Mouse (Mus musculus) ES-E14 (cell line): ENCODE results near the gene Utp15. TPM values are rescaled to one million over a fixed set of nuclear protein-coding genes. Genes with fewer than 3 reads are reported as not detected.
A peak's percentile ranks its signal among the peaks of the same experiment; 100 is the strongest.

Source experiments
- DNase-seq: peaks from one replicate; pipeline ENCODE4 v3.0.0-alpha.2; 2013; ENCODE audit warnings: low read depth, low spot score
- H3K27ac ChIP-seq: 2 replicates; pipeline ENCODE4 v1.5.1; 2012; ENCODE audit warnings: low read depth, mild to moderate bottlenecking, low read length, moderate library complexity, mixed read lengths; ENCODE audit not compliant: poor library complexity, insufficient read depth, severe bottlenecking
- H3K36me3 ChIP-seq: 2 replicates; pipeline ENCODE4 v1.6.1; 2012; ENCODE audit warnings: mild to moderate bottlenecking, low read length, moderate library complexity, mixed read lengths; ENCODE audit not compliant: control insufficient read depth, poor library complexity, insufficient read depth, severe bottlenecking
- H3K4me1 ChIP-seq, 2 experiments: fragments of 150-350 bp in 1 of 2; sonication (generic) in 1 of 2; 2 replicates each; pipeline ENCODE4 v1.6.1; 2012; ENCODE audit warnings: low read length in 2 of 2, mild to moderate bottlenecking in 1 of 2, mixed read lengths in 1 of 2; ENCODE audit not compliant: control insufficient read depth in 2 of 2, insufficient read depth in 2 of 2, poor library complexity in 1 of 2
- H3K4me3 ChIP-seq, 2 experiments: fragments of 150-350 bp in 1 of 2; sonication (generic) in 1 of 2; 2 replicates each; pipeline ENCODE4 v1.5.1; 2012; ENCODE audit warnings: low read length in 2 of 2, low read depth in 1 of 2, mild to moderate bottlenecking in 1 of 2, mixed read lengths in 1 of 2; ENCODE audit not compliant: insufficient read depth in 1 of 2, poor library complexity in 1 of 2, severe bottlenecking in 1 of 2
- H3K9ac ChIP-seq: 2 replicates; pipeline ENCODE4 v1.6.1; 2012; ENCODE audit warnings: low read depth, mild to moderate bottlenecking, low read length, mixed read lengths; ENCODE audit not compliant: poor library complexity, insufficient read depth, severe bottlenecking
- H3K9me3 ChIP-seq: fragments of 150-350 bp; sonication (generic); 2 replicates; pipeline ENCODE4 v1.6.1; 2012; ENCODE audit warnings: low read depth, mild to moderate bottlenecking, low read length; ENCODE audit not compliant: control insufficient read depth, insufficient read depth
- CHD2 ChIP-seq: IDR thresholded peaks from 2 replicates; pipeline ENCODE4 v1.6.1; 2014; ENCODE audit warnings: mild to moderate bottlenecking, low read depth, low read length, inconsistent platforms
- HCFC1 ChIP-seq: IDR thresholded peaks from 2 replicates; pipeline ENCODE4 v1.6.1; 2012; ENCODE audit warnings: low read length, inconsistent platforms, borderline replicate concordance; ENCODE audit not compliant: insufficient read depth
- MAFK ChIP-seq: IDR thresholded peaks from 2 replicates; pipeline ENCODE4 v1.6.1; 2014; ENCODE audit warnings: mild to moderate bottlenecking, low read depth, low read length, inconsistent platforms; ENCODE audit not compliant: insufficient read depth
- ZC3H11A ChIP-seq: IDR thresholded peaks from 2 replicates; pipeline ENCODE4 v1.6.1; 2012; ENCODE audit warnings: low read depth, mild to moderate bottlenecking, inconsistent platforms, low read length, borderline replicate concordance
- ZNF384 ChIP-seq: IDR thresholded peaks from 2 replicates; pipeline ENCODE4 v1.6.1; 2012; ENCODE audit warnings: low read depth, low read length, inconsistent platforms
- in situ Hi-C, 2 experiments: fragments of 600-800 bp; cut with MboI; formaldehyde crosslinking; loops; one replicate each; pipeline ENCODE4 v1.15.1; 2025; ENCODE audit warnings: low sequenced_read_pairs in 2 of 2, inconsistent platforms in 1 of 2; ENCODE audit not compliant: unreplicated experiment in 2 of 2
- total RNA-seq: library from RNA; depleted of rRNA; stranded (reverse); fragments of 300-350 nt; gene quantifications from 2 replicates; pipeline ENCODE4 v1.2.3, GENCODE M21; 2012

Utp15 gene
- total RNA-seq, 1 experiment: 38.9 TPM

- no peaks in the 10 kb centered on the region for H3K9me3 ChIP-seq
- H3K27ac ChIP-seq: no peak overlapping the region
- in situ Hi-C loops: no loop called here
- no peak overlapping the region for H3K4me3 ChIP-seq
- TF ChIP-seq ZC3H11A: no peak
- no peak for TF ChIP-seq HCFC1
- no peak for TF ChIP-seq CHD2
- TF ChIP-seq ZNF384: no peak
- TF ChIP-seq MAFK: no peak
- H3K9ac ChIP-seq: no peak overlapping the region
- DNase-seq: no peak
- H3K4me1 ChIP-seq: no peaks in the 10 kb centered on the region
- H3K36me3 ChIP-seq: peaks cover 18% of the 10 kb centered on the region
These were observed 18.1 kb downstream of the Utp15 start for GRCm38 (mm10) chr13:98244571-98245350.

- in situ Hi-C loops: no loop called here
- TF ChIP-seq HCFC1 (no peak), MAFK (no peak), CHD2 (no peak), ZNF384 (no peak), ZC3H11A (no peak)
- no peaks in the 10 kb centered on the region for H3K4me1 ChIP-seq
- H3K9ac ChIP-seq: no peak overlapping the region
- H3K36me3 ChIP-seq: no peaks in the 10 kb centered on the region
- H3K27ac ChIP-seq: no peak overlapping the region
- no peak for DNase-seq
- no peak overlapping the region for H3K4me3 ChIP-seq
- no peaks in the 10 kb centered on the region for H3K9me3 ChIP-seq
These were observed 21.1 kb downstream of the Utp15 start for GRCm38 (mm10) chr13:98241531-98242282.

GRCm38 (mm10) chr13:98239978-98240641 lies 22.7 kb downstream of the Utp15 start:
- Histone ChIP-seq H3K27ac (no peak overlapping the region), H3K9me3 (no peaks in the 10 kb centered on the region), H3K4me3 (no peak overlapping the region), H3K4me1 (no peaks in the 10 kb centered on the region), H3K9ac (no peak overlapping the region), H3K36me3 (no peaks in the 10 kb centered on the region)
- in situ Hi-C loops: loop anchor here (5.0 to 10.0 kb wide), 2 partner anchors 203 to 205 kb away; no protein-coding TSS in a partner anchor
- TF ChIP-seq HCFC1: no peak
- no peak for TF ChIP-seq ZNF384
- peak; percentile 90; the same call in 1 of the 2 replicates for TF ChIP-seq ZC3H11A
- TF ChIP-seq CHD2: no peak
- no peak for TF ChIP-seq MAFK
- DNase-seq: peak; percentile 71

- H3K9me3 ChIP-seq: no peaks in the 10 kb centered on the region
- DNase-seq: no peak
- no peaks in the 10 kb centered on the region for H3K4me1 ChIP-seq
- H3K9ac ChIP-seq: no peak overlapping the region
- no peak overlapping the region for H3K4me3 ChIP-seq
- no peaks in the 10 kb centered on the region for H3K36me3 ChIP-seq
- no peak overlapping the region for H3K27ac ChIP-seq
- in situ Hi-C loops: loop anchor here (5.0 to 10.0 kb wide), 2 partner anchors 198 to 201 kb away; no protein-coding TSS in a partner anchor
- TF ChIP-seq MAFK (no peak), ZNF384 (no peak), ZC3H11A (no peak), CHD2 (no peak), HCFC1 (no peak)
These were observed 27.4 kb downstream of the Utp15 start for GRCm38 (mm10) chr13:98235451-98235850.
